Mouse (Mus musculus): ENCODE measurements around the gene Tnfsf9. TPM values are rescaled to one million over a fixed set of nuclear protein-coding genes. Genes with fewer than 3 reads are reported as not detected.
"Not testable (repeated sequence)": the region's sequence is repeated elsewhere in the genome, so short reads cannot be mapped to it uniquely, and the experiment has no call there.

Tnfsf9 gene
- polyA plus RNA-seq, 1 experiment from 2014 or later: 6.0 TPM

DNA sequence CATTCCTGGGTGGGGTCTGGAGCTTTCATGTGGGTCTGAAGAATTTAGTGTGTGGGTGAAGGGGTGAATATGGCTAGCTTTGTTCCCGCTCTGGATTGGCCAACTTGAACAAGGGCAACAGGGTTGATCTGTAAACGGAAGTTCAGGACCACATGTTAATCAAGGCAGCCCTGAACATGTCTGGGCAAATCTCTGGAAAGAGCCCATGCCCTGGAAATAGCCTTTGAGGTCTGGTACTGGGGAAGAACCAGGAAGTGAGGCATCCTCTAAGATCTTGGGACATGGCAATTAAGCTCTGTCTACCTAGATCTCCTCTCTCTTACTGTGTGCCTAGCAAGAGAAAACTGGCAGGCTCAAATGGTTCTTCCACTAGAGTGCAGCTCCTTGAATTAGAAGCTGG is 16.7 kb downstream of the Tnfsf9 start:
- H3K4me3 ChIP-seq (ENCODE audit: low read length): no peak overlapping the region
- no peaks in the 10 kb centered on the region for H3K9me3 ChIP-seq (ENCODE audit: control insufficient read depth, low read length)
- H3K4me2 ChIP-seq (ENCODE audit: low read depth, low read length): no peak overlapping the region
- H3K27me3 ChIP-seq (replicated peaks; ENCODE audit: control insufficient read depth, insufficient read depth, low read length): no peaks in the 10 kb centered on the region
- no peak overlapping the region for H3K9ac ChIP-seq (ENCODE audit: low read depth, low read length)
- no peak for ATAC-seq
- WGBS: 86% methylated on average over 2 of the region's 2 CpGs
- H3K4me1 ChIP-seq (ENCODE audit: control insufficient read depth, insufficient read depth, low read length): peaks cover 4% of the 10 kb centered on the region; the same call in 1 of the 2 replicates
- H3K27ac ChIP-seq (ENCODE audit: low read length): no peak overlapping the region
- no peaks in the 10 kb centered on the region for H3K36me3 ChIP-seq (ENCODE audit: control insufficient read depth, insufficient read depth, low read length)

DNA sequence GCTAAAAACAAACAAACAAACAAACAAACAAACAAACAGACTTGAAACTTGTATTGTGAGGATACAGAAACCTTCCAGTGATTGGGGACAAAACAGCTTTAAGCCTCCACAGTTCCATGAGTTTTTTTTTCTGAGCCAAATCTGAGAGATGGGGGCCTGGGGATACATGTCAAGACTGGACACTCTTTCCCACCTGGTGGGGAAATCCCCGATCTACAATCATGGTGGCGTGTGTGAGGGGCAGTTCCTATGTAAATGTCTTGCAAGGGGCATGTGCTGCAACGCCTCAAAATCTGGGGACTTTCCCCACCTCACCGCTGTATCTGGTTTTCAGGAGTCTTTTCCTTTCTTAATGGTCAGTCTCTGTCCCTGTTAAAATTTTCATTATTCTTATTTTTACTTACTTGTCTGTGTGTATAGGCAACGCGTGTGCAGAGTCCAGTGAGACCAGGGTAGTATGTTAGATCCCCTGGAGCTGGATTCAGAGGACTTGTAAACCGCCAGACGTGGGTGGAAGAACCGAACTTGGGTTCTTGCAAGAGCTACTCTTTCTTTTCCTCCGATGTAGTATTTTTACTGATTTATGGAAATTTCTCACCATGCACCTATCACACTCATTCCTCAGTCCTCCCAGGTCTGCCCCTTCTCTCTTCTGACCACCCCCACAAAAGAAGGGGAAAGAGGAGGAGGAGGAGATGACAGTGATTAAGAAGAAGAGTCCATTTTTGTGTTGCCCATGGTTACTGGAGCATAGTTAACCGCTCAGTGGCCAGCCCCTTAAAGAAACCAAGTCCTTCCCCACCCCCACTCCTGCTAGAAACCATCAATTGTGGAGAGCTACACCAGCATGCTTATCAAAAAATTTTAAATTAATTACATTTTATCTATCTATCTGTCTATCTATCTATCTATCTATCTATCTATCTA is 18.3 kb downstream of the Tnfsf9 start:
- Histone ChIP-seq H3K27ac (ENCODE audit: low read length) (no peak overlapping the region), H3K27me3 (replicated peaks; ENCODE audit: control insufficient read depth, insufficient read depth, low read length) (no peaks in the 10 kb centered on the region), H3K9ac (ENCODE audit: low read depth, low read length) (no peak overlapping the region), H3K9me3 (ENCODE audit: control insufficient read depth, low read length) (no peaks in the 10 kb centered on the region), H3K4me3 (ENCODE audit: low read length) (no peak overlapping the region), H3K36me3 (ENCODE audit: control insufficient read depth, insufficient read depth, low read length) (no peaks in the 10 kb centered on the region), H3K4me2 (ENCODE audit: low read depth, low read length) (no peak overlapping the region), H3K4me1 (ENCODE audit: control insufficient read depth, insufficient read depth, low read length) (peaks cover 4% of the 10 kb centered on the region; the same call in 1 of the 2 replicates)
- ATAC-seq: no peak
- WGBS: 90% methylated on average over 11 of the region's 11 CpGs

DNA sequence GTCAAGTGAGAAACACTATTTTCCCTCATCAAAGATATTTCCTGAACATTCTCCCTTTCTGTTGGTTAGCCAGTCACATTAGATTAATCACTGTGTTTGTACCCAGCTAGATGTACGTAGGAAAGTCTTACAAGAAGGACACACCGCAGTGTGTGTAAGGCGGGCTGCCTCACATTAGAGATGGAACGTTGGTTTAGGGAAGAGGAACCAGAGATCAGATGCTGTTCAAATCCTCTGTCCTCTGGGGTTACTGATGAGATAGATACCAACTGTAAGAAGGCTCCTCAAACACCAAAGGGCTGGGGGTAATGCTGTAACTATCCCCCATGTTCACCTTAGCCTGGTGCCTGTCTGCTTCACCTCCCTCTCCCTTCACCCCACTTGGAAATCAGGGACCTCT is 19.7 kb downstream of the Tnfsf9 start:
- Histone ChIP-seq H3K27ac (ENCODE audit: low read length) (no peak overlapping the region), H3K9ac (ENCODE audit: low read depth, low read length) (no peak overlapping the region), H3K4me3 (ENCODE audit: low read length) (no peak overlapping the region), H3K36me3 (ENCODE audit: control insufficient read depth, insufficient read depth, low read length) (no peaks in the 10 kb centered on the region), H3K9me3 (ENCODE audit: control insufficient read depth, low read length) (no peaks in the 10 kb centered on the region), H3K4me2 (ENCODE audit: low read depth, low read length) (no peak overlapping the region), H3K4me1 (ENCODE audit: control insufficient read depth, insufficient read depth, low read length) (no peaks in the 10 kb centered on the region), H3K27me3 (replicated peaks; ENCODE audit: control insufficient read depth, insufficient read depth, low read length) (no peaks in the 10 kb centered on the region)
- no peak for ATAC-seq
- 70% methylated on average over 4 of the region's 4 CpGs for WGBS

- Histone ChIP-seq H3K9ac (ENCODE audit: low read depth, low read length) (no peak overlapping the region), H3K27me3 (replicated peaks; ENCODE audit: control insufficient read depth, insufficient read depth, low read length) (no peaks in the 10 kb centered on the region), H3K36me3 (ENCODE audit: control insufficient read depth, insufficient read depth, low read length) (no peaks in the 10 kb centered on the region), H3K27ac (ENCODE audit: low read length) (no peak overlapping the region), H3K4me1 (ENCODE audit: control insufficient read depth, insufficient read depth, low read length) (no peaks in the 10 kb centered on the region), H3K9me3 (ENCODE audit: control insufficient read depth, low read length) (no peaks in the 10 kb centered on the region), H3K4me2 (ENCODE audit: low read depth, low read length) (no peak overlapping the region), H3K4me3 (ENCODE audit: low read length) (no peak overlapping the region)
- 63% methylated on average over 3 of the region's 3 CpGs for WGBS
- ATAC-seq: no peak
These were observed 20.9 kb downstream of the Tnfsf9 start for GRCm38 (mm10) chr17:57125853-57126622.

- 89% methylated on average over 1 of the region's 1 CpGs for WGBS
- no peaks in the 10 kb centered on the region for H3K4me1 ChIP-seq (ENCODE audit: control insufficient read depth, insufficient read depth, low read length)
- H3K27ac ChIP-seq (ENCODE audit: low read length): no peak overlapping the region
- no peaks in the 10 kb centered on the region for H3K9me3 ChIP-seq (ENCODE audit: control insufficient read depth, low read length)
- H3K4me3 ChIP-seq (ENCODE audit: low read length): no peak overlapping the region
- H3K36me3 ChIP-seq (ENCODE audit: control insufficient read depth, insufficient read depth, low read length): no peaks in the 10 kb centered on the region
- H3K4me2 ChIP-seq (ENCODE audit: low read depth, low read length): no peak overlapping the region
- no peak for ATAC-seq
- H3K9ac ChIP-seq (ENCODE audit: low read depth, low read length): no peak overlapping the region
- H3K27me3 ChIP-seq (replicated peaks; ENCODE audit: control insufficient read depth, insufficient read depth, low read length): no peaks in the 10 kb centered on the region
These were observed 26.7 kb downstream of the Tnfsf9 start for GRCm38 (mm10) chr17:57131793-57132192.

DNA sequence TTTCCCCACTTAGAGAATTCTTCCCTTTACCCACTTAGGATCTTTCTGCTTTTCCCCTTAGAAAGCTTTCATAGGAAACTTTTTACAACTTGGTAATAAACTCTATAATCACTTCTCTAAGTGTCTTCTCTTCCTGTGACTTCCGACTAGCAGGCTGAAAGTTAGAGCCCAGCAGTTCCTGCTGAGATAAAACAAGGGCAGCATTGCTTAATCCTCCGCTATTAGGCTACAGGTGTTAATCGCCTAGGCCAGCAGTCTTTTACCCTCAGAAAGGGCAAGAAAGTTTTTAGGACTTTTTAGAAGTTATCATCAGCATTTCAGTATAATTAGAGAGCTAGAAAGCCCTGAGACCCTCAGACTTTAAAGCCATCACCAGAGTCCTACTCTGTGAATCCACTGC is 28.9 kb downstream of the Tnfsf9 start:
- not testable (repeated sequence) for H3K27ac ChIP-seq (ENCODE audit: low read length); H3K9me3 ChIP-seq (ENCODE audit: control insufficient read depth, low read length); H3K4me1 ChIP-seq (ENCODE audit: control insufficient read depth, insufficient read depth, low read length); H3K27me3 ChIP-seq (replicated peaks; ENCODE audit: control insufficient read depth, insufficient read depth, low read length); H3K4me2 ChIP-seq (ENCODE audit: low read depth, low read length); H3K4me3 ChIP-seq (ENCODE audit: low read length); ATAC-seq; H3K9ac ChIP-seq (ENCODE audit: low read depth, low read length); H3K36me3 ChIP-seq (ENCODE audit: control insufficient read depth, insufficient read depth, low read length)
- WGBS: 15% methylated on average over 3 of the region's 3 CpGs

GRCm38 (mm10) chr17:57134693-57135092 is 29.6 kb downstream of the Tnfsf9 start:
- Histone ChIP-seq H3K27ac (ENCODE audit: low read length) (no peak overlapping the region), H3K4me2 (ENCODE audit: low read depth, low read length) (no peak overlapping the region), H3K9me3 (ENCODE audit: control insufficient read depth, low read length) (no peaks in the 10 kb centered on the region), H3K4me1 (ENCODE audit: control insufficient read depth, insufficient read depth, low read length) (no peaks in the 10 kb centered on the region), H3K36me3 (ENCODE audit: control insufficient read depth, insufficient read depth, low read length) (no peaks in the 10 kb centered on the region), H3K9ac (ENCODE audit: low read depth, low read length) (no peak overlapping the region), H3K27me3 (replicated peaks; ENCODE audit: control insufficient read depth, insufficient read depth, low read length) (no peaks in the 10 kb centered on the region), H3K4me3 (ENCODE audit: low read length) (no peak overlapping the region)
- 91% methylated on average over 2 of the region's 2 CpGs for WGBS
- no peak for ATAC-seq

- Histone ChIP-seq H3K36me3 (ENCODE audit: control insufficient read depth, insufficient read depth, low read length) (no peaks in the 10 kb centered on the region), H3K4me3 (ENCODE audit: low read length) (no peak overlapping the region), H3K9ac (ENCODE audit: low read depth, low read length) (no peak overlapping the region), H3K4me2 (ENCODE audit: low read depth, low read length) (no peak overlapping the region), H3K27me3 (replicated peaks; ENCODE audit: control insufficient read depth, insufficient read depth, low read length) (no peaks in the 10 kb centered on the region), H3K9me3 (ENCODE audit: control insufficient read depth, low read length) (no peaks in the 10 kb centered on the region), H3K27ac (ENCODE audit: low read length) (no peak overlapping the region), H3K4me1 (ENCODE audit: control insufficient read depth, insufficient read depth, low read length) (no peaks in the 10 kb centered on the region)
- no peak for ATAC-seq
- 84% methylated on average over 3 of the region's 3 CpGs for WGBS
These were observed 30.5 kb downstream of the Tnfsf9 start for GRCm38 (mm10) chr17:57135635-57136034.

GRCm38 (mm10) chr17:57138676-57139075 is 33.6 kb downstream of the Tnfsf9 start:
- no peak for ATAC-seq
- no peaks in the 10 kb centered on the region for H3K4me1 ChIP-seq (ENCODE audit: control insufficient read depth, insufficient read depth, low read length)
- no peak overlapping the region for H3K4me2 ChIP-seq (ENCODE audit: low read depth, low read length)
- no peak overlapping the region for H3K9ac ChIP-seq (ENCODE audit: low read depth, low read length)
- no peaks in the 10 kb centered on the region for H3K36me3 ChIP-seq (ENCODE audit: control insufficient read depth, insufficient read depth, low read length)
- no peak overlapping the region for H3K4me3 ChIP-seq (ENCODE audit: low read length)
- 90% methylated on average over 4 of the region's 4 CpGs for WGBS
- H3K27ac ChIP-seq (ENCODE audit: low read length): no peak overlapping the region
- no peaks in the 10 kb centered on the region for H3K9me3 ChIP-seq (ENCODE audit: control insufficient read depth, low read length)
- no peaks in the 10 kb centered on the region for H3K27me3 ChIP-seq (replicated peaks; ENCODE audit: control insufficient read depth, insufficient read depth, low read length)
